21 mouse cellular contexts compared by ENCODE assay signal in genomic region chr2:147717484-147717947, GRCm38 (mm10).
"Had no signal": no experiment of that assay in that cellular context is flagged by ENCODE, and none has a peak within 500 bp of the region (broad histone marks: within the 10 kb centered on the region; RNA-seq: fewer than 3 reads in every experiment).

No protein-coding gene starts in this region.

- H3K4me2 ChIP-seq: limb, embryonic 15.5 days; liver, embryonic 11.5 days; lung, embryonic 15.5 days had no signal

- H3K27me3 ChIP-seq: lung, embryonic 15.5 days; megakaryocyte, embryonic 14.5 days had no signal

- H3K9me3 ChIP-seq: limb, embryonic 15.5 days; lung, embryonic 15.5 days; megakaryocyte, embryonic 14.5 days; midbrain, embryonic 10.5 days had no signal

- H3K4me1 ChIP-seq: lung, embryonic 15.5 days; megakaryocyte, embryonic 14.5 days; midbrain, embryonic 10.5 days had no signal

- H3K36me3 ChIP-seq: limb, embryonic 15.5 days; lung, embryonic 15.5 days; midbrain, embryonic 10.5 days had no signal

- H3K4me3 ChIP-seq: left cerebral cortex, adult 2 months; limb, embryonic 15.5 days; lung, embryonic 15.5 days; megakaryocyte, embryonic 14.5 days; midbrain, embryonic 10.5 days had no signal

- ATAC-seq: hindbrain, embryonic 16.5 days had no signal

- H3K9ac ChIP-seq: limb, embryonic 15.5 days; liver, embryonic 14.5 days; lung, embryonic 15.5 days had no signal

- H3K27ac ChIP-seq: left cerebral cortex, adult 2 months; limb, embryonic 15.5 days; liver, embryonic 14.5 days; lung, embryonic 15.5 days; midbrain, embryonic 10.5 days; stomach, postnatal 0 days had no signal

- DNase-seq: kidney, adult 18-20 months; kidney, adult 9 months; kidney, postnatal 25 days; layer of hippocampus, postnatal 36 days; lung, adult 18-20 months; lung, postnatal 10 days; lung, postnatal 36 days; midbrain, embryonic 14.5 days; right cerebral cortex, postnatal 14 days; right cerebral cortex, postnatal 4 days; thymus, adult 2 months; thymus, postnatal 14 days had no signal
